Mouse (Mus musculus): ENCODE results near the gene Gm37419.

Gm37419 gene

DNA sequence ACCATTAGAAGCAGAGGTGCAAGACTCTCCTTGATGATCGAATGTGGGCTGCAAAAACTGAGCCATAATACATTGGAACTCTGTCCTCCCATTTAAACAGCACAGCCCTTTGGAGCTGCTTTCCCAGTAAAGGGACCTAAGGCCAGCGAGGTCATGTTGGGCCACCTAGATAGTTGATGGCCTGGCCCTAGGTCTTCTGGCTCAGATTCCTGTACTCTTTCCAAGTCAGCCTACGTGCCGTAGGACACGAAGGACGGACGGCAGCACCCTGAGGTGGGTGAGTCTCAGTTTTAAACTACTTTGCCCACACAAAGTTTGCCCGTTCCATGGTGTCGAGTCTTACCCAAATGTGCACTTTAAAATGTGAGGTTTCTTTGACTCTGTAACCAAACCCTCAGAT lies 8.8 kb upstream of the Gm37419 start:
- DNase-seq (ENCODE audit: low read depth, low spot score), result no peak

- DNase-seq (ENCODE audit: low read depth, low spot score), result no peak
Measured at GRCm38 (mm10) chr16:23980201-23980870, 7.9 kb upstream of the Gm37419 start.

DNA sequence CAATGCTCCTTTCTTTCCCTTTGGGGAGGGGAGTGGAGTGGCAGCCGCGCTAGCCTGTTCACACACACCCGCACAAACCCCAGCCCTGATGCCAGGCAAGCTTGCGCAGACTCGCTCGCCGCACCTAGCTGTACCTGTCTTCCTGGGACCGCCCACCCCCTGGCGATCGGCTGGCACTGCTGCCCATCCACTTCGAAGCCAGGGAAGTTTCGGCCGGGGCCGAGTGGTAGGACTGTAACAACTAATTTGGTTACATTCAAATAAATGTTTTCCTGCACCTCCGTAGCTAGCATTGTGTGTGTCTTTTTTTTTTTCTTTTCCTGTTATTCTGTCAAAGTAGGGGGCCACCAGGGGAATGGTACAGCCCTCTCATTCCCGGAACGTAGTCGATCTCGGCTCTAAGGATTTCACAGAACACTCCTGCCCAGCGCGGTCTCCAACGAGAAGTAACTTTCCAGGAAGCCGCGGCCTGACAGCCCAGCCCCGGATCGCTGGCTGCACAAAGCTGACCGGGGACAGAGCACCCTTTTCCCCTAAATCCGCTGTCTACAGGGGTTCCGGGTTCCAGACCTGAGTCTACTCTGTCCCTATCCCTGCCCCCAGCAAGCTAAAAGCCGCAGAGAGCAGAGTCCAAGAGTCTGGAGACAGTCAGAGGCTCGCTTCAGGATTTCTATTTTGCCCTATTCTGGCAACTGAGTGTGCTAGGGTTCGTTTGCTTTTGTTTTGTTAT lies 7.1 kb upstream of the Gm37419 start:
- DNase-seq (ENCODE audit: low read depth, low spot score), result no peak

DNA sequence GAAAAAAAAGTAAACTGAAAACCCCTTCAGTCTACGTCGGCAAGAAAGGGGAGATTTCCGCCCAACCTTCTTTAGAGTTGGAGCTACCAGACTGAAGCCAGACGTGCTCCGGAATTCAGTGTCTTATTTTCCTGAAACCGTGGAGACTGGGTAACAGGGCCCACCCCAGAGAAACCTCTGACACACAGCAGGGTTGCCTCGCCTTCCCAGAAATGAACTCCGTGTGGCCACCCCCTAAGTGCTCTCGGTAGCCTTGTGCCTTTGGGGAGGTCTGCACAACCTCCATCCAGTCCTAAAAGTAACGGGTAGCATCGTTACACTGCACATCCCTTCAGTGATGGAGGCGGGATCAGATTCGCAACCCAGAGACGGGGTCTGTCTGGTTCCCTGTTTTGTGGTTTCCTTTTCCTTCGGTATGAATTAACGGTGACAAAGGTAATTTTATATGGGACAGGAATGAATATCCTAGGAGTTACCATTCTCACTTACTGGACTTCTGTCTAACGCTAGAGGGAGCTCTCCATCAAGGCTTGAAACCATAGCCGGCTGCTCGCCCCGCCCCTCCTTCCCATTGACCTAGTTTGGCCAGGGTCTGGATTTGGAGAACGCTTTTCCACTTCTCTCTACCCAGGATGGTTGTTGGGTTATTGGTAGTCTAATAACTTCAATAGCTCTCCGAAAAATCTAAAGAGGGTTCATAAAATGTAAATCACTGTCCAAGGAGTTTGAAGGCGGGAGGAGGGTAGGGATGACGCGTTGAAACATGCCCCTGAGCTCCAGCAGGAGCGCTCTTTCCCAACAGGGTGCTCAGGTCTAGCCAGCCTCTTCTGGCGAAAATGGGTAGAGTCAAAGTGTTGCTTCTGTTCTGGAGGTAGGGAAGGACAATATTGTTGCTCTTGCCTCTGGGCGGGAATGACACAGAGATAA lies 6.1 kb upstream of the Gm37419 start:
- peak; percentile 85 for DNase-seq (ENCODE audit: low read depth, low spot score)

DNA sequence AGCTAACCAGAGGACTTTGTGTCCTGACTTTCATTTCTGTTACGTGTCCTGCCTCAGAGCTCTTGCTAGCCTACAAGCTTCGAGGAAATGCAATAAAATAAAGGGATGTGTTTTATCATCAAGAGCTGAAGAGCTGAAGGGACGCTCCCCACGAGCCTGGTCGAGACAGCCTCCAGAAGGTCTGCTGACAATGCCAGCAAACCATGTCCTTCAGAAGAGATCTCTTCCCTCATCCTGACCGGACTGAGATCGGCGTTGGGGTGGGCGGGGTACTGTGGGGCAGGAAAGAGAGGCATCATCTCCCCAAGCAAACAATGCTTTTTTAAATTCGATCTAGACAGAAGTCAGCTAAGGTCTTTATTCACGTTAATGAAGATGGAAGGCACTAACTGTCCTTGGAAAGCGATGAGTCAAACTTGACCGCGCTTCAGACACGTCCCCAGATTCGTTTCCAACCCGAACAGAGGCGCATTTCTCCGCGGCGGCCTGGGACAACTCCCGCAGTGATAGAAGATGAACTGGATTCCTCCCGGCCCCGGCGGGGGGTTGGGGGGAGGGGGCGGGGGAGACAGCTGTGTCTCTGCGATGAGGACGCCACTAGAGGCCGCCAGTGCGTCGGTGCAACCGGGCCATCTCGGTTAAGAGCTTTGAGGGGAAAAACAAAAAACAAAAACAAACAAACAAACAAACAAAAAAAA lies 5.2 kb upstream of the Gm37419 start:
- DNase-seq (ENCODE audit: low read depth, low spot score), result peak; percentile 25

GRCm38 (mm10) chr16:23984183-23984582 lies 4.1 kb upstream of the Gm37419 start:
- DNase-seq (ENCODE audit: low read depth, low spot score), result peak; percentile 97

GRCm38 (mm10) chr16:23984760-23985466 lies 3.4 kb upstream of the Gm37419 start:
- DNase-seq (ENCODE audit: low read depth, low spot score), result peak; percentile 76

DNA sequence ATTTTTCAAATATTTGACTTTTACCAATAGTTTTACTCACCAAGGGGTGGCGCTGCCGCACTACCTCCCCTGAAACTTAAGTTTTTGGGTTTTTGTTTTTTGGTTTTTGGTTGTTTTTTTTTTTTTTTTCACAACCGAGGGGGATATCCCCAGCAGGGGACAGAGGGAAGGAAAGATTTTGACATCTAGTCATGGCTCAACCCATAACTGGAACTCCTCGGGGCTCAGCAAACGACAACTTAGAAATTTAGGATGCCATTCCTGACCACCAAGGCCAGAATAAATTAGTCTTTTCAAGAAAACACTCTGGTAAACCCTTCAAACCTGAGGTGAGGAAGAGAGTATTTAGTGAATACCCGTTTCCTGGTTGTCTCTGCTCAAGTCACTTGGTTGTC lies 2.8 kb upstream of the Gm37419 start:
- DNase-seq (ENCODE audit: low read depth, low spot score), result peak; percentile 86

DNA sequence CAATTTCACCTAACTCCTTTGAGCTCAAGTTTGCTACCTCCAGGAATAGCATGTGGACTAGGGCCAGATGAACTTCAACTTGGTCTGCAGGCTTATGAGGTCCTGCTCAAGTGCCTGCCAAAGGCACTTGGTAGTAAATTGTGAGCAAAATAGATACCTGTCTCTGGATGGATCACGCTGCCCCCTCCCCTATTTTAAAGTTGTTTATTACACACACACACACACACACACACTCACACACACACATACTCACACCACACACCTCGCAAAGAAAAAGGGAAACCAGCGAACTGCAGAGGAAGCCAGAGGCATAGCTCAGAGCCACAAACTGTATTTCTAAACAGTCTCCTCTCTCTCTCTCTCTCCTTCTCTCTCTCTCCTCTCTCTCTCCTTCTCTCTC lies 2.1 kb upstream of the Gm37419 start:
- peak; percentile 71 for DNase-seq (ENCODE audit: low read depth, low spot score)

DNA sequence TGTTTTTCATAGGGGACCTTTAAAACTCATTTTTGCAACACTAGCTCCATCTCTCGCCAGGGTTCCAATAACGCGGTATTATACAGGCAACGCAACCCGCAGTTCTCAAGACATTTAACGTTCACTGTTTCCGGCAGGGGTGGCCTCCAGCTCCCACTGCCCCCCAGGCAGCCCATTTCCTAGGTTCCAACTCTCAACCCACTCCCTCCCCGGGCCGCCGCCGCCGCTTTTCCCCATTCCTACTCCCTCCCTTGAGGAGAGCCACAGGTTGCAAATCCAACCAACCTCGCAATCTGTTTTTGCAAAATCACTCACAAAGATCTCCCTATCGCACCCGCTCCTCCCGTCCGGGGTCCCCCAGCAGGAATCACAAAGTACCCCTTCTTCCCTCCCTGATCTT lies 1.4 kb upstream of the Gm37419 start:
- DNase-seq (ENCODE audit: low read depth, low spot score), result peak; percentile 74

DNA sequence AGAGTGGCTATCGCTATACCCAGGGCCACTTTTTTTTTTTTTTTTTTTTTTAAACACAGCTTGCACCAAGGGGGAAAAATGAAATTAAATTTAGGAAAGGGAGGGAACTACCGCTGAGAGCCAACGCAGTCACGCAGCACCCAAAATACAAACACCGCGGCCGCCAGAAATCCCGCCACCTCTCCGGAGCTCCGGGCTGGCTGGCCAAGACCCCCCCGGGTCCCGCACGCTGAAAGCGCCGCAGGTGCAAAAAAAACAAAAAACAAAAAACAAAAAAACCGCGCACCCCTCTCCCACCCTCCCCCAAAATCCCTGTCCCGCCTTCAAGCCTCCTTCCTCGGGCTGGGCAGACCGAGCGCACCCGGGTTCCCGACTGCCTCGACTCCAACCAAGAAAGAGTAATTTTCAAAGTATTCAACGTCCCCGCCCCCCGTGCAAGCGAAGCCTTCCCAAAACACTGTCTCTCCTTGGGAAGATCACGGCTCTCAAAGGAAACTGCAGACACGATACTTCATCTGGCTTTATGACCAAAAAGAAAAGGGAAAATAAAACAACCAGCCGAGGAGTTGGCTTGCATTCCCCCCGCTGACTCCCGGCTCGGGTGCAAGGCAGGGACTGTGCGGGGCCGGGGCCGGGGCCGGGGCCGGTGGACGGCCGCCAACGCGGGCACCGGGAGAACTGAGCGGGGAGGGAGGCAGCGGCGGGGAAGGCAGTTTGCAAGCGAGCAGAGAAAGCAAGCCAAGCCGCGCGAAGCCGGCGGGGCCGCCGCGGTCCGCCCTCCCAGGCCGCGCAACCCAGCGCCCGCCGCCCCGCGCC lies 733 bp upstream of the Gm37419 start:
- peak; percentile 77 for DNase-seq (ENCODE audit: low read depth, low spot score)

GRCm38 (mm10) chr16:23988157-23988465 lies 171 bp upstream of the Gm37419 start:
- DNase-seq (ENCODE audit: low read depth, low spot score), result no peak

DNA sequence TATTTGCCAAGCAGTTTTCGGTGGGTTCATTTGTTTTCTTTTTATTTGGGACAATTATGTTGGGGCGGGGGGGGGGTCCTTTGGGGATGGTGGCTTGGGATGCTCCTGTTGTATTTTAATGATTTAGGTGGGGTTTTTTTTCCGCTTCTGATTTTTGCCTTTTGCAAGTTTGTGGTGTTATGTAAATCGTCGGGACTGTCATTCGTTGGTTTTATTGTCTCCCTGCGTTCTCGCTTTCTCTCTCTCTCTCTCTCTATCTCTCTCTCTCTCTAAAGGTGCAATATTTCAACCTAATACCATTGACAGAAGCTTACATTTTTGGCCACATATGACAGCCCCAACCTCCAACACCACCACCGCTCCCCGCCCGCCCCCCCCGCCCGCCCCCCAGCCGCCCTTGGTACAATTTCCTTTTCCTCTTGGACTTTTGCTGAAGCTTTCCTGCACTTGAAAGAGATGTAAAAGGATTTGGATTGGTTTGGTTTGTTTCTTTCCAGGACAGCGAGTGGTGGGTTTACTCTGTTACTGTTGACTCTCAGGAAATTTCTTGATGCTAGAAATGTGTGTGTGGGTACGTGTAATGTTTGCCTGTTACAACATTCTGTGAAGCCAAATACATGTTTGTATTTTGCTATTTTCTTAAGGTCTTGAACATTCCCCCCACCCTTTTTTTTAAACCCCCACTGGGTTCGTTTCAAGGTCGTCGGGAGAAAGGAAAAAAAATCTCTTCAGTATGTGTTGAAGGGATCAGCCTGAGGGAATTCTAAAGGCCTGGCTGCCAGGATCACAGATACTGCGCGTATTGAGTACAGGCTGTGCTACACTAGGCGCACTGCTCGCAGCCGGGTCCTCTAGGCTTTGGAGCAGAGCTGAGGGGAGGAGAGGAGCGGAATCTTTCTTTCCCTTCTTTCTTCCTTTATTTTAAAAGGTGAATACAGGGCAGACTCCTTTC lies 1.2 kb downstream of the Gm37419 start:
- peak; percentile 69 for DNase-seq (ENCODE audit: low read depth, low spot score)

DNA sequence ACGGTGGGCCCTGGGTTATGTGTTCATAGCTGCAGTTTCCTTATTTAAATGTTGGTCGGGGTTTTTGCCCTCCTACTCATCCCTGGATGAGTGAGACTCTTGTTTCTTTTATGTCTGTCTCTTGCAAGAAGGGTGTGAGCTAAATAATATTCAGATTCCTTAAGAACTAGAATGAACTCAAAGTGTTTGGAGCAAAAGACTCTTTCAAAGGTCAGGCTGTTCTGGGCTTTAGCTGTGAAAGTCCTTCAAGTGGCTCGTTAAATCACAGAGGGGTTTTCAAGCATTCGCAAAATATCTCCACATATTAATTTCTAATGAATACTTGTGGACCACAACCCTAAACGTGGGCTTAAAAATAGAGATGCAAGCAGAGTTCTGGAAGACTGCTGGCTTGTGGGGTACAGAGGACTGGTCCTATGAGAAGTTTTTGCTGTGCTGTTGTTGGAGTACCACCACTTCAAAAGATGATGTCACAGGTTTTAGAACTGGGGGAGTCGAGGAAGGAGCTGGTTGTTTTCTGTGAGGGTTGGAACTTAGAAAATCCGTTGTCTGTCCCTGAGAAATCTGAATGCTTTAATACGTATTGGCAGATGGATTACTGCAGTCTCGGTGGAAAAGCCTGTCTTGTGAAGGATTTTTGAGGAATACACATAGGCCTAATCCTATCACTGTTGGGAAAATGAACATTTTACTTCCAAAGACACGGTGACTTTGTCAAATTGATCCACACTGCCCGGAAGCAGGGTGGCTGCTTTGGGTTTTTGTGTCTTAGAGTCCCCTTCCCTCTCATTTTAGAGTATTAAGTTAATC lies 2.1 kb downstream of the Gm37419 start:
- peak; percentile 27 for DNase-seq (ENCODE audit: low read depth, low spot score)

DNA sequence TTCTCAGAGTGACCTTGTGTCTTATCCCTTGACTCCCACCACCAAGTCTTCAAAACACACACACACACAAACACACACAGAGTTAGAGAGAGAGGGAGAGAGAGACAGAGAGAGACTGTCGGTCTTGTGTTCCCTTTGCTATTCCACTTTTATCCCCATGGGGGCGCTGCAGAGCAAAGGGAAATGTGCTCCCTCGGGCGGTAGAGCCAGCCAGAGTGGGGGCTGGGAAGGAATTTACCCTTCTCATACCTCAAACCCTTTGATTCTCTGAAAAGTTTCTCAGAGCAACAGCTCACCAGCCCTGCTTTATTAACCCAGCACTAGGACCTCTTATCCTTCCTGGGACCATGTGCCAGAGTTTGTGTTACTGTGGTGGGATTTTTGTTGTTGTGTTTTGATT lies 2.9 kb downstream of the Gm37419 start:
- peak; percentile 92 for DNase-seq (ENCODE audit: low read depth, low spot score)

- no peak for DNase-seq (ENCODE audit: low read depth, low spot score)
Measured at GRCm38 (mm10) chr16:23991846-23992580, 3.7 kb downstream of the Gm37419 start.
